Mouse (Mus musculus) limb, embryonic 11.5 days (tissue): ENCODE results near the gene Gm38392. TPM values are rescaled to one million over a fixed set of nuclear protein-coding genes. Genes with fewer than 3 reads are reported as not detected.

ENCODE experiments used
- ATAC-seq: fragments of 200-750 bp; cut with Nextera tagmentation; 2 replicates; pipeline ENCODE4 v1.8.0; 2017; ENCODE audit warnings: low read depth; ENCODE audit not compliant: insufficient number of reproducible peaks, low FRiP score, low TSS enrichment
- DNase-seq: peaks from one replicate; pipeline ENCODE4 v3.0.0-alpha.2; 2015; ENCODE audit warnings: low spot score
- H3K27ac ChIP-seq: fragments of 300-500 bp; sonication (generic); replicated peaks from 2 replicates; pipeline ENCODE4 v1.5.1; 2014; ENCODE audit warnings: low read depth, mild to moderate bottlenecking, low read length
- H3K27me3 ChIP-seq: fragments of 300-500 bp; sonication (generic); 2 replicates; pipeline ENCODE4 v1.6.1; 2014; ENCODE audit warnings: mild to moderate bottlenecking, low read length, mixed read lengths; ENCODE audit not compliant: control insufficient read depth, insufficient read depth
- H3K36me3 ChIP-seq: fragments of 300-500 bp; sonication (generic); 2 replicates; pipeline ENCODE4 v1.6.1; 2014; ENCODE audit warnings: mild to moderate bottlenecking, low read length, moderate library complexity, mixed read lengths; ENCODE audit not compliant: control insufficient read depth, insufficient read depth
- H3K4me1 ChIP-seq: fragments of 300-500 bp; sonication (generic); 2 replicates; pipeline ENCODE4 v1.6.1; 2014; ENCODE audit warnings: low read length, mixed read lengths; ENCODE audit not compliant: control insufficient read depth, insufficient read depth
- H3K4me2 ChIP-seq: fragments of 300-500 bp; sonication (generic); 2 replicates; pipeline ENCODE4 v1.6.1; 2014; ENCODE audit warnings: low read depth, mild to moderate bottlenecking, moderate library complexity; ENCODE audit not compliant: severe bottlenecking
- H3K4me3 ChIP-seq: fragments of 300-500 bp; sonication (generic); 2 replicates; pipeline ENCODE4 v1.5.1; 2014; ENCODE audit warnings: low read depth, low read length
- H3K9ac ChIP-seq: fragments of 300-500 bp; sonication (generic); 2 replicates; pipeline ENCODE4 v1.6.1; 2014; ENCODE audit warnings: mild to moderate bottlenecking, low read length
- H3K9me3 ChIP-seq: fragments of 300-500 bp; sonication (generic); 2 replicates; pipeline ENCODE4 v1.6.1; 2016; ENCODE audit warnings: low read length; ENCODE audit not compliant: control insufficient read depth
- WGBS: fragments of 180-500 bp; shearing (Covaris S2); extraction: QIAGEN DNeasy Blood & Tissue Kit; methylation state at CpG from one replicate; pipeline ENCODE4 v1.1.7; 2014; 5-methylcytosine and 5-hydroxymethylcytosine counted together
- polyA plus RNA-seq: library from polyadenylated mRNA; unstranded; fragments of >200 nt; fragmentation: Nextera tagmentation; extraction: Ambion mirVana; gene quantifications from 2 replicates; pipeline ENCODE4 v1.2.1, GENCODE M21; 2014

Gene Gm38392
- polyA plus RNA-seq, 1 experiment from 2014 or later = 0.59 TPM

DNA sequence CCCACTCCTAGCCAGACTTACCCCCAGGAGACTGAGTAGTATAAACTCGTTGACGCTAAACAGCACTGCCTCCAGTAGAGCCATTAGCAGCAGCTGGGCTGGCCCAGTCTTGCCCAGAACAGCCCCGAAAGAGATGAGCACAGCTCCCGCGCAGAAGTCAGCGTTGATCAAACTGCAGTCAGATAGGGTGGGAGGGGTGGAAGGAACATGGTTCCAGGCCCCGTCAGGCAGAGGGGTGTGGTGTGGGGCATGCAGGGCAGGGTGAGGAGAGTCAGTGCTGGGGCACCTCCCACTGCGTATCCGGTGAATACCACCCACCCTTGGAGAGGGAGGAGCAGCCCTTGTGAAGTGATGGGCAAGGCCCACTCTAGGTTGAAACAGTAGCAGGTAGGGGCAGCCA lies 39.3 kb downstream of the Gm38392 start:
- H3K36me3 ChIP-seq = no peaks in the 10 kb centered on the region
- DNase-seq (no peak), ATAC-seq (no peak)
- H3K9ac ChIP-seq = no peak overlapping the region
- no peak overlapping the region for H3K4me3 ChIP-seq
- 36% methylated on average over 9 of the region's 9 CpGs for WGBS
- H3K4me1 ChIP-seq = no peaks in the 10 kb centered on the region
- no peak overlapping the region for H3K4me2 ChIP-seq
- peaks cover 17% of the 10 kb centered on the region for H3K27me3 ChIP-seq
- no peak overlapping the region for H3K27ac ChIP-seq
- H3K9me3 ChIP-seq = no peaks in the 10 kb centered on the region

DNA sequence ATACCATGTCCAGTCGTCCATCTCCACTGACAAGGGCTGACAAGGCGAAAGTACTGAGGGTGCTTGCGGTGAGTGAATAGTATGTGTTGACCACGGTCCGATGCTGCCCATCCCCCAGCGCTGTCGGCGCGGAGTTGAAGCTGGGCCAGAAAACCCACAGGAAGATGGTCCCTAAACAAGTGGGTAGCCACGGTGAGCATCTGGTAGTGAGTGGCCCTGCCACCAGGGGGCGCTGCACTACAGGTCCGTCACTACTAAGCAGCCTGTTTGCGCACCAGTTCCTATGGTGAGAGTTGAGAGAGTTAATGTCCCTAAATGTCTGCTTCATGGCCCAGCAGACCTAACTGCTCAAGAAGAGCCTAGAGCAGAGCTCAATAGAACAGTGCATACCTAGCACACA lies 41.2 kb downstream of the Gm38392 start:
- ATAC-seq (no peak), DNase-seq (peak; percentile 82)
- Histone ChIP-seq H3K4me3 (no peak overlapping the region), H3K4me1 (peaks cover 3% of the 10 kb centered on the region; the same call in 1 of the 2 replicates), H3K4me2 (no peak overlapping the region), H3K9ac (no peak overlapping the region), H3K36me3 (no peaks in the 10 kb centered on the region), H3K27me3 (peaks cover 33% of the 10 kb centered on the region), H3K27ac (no peak overlapping the region), H3K9me3 (no peaks in the 10 kb centered on the region)
- WGBS = 24% methylated on average over 13 of the region's 13 CpGs

DNA sequence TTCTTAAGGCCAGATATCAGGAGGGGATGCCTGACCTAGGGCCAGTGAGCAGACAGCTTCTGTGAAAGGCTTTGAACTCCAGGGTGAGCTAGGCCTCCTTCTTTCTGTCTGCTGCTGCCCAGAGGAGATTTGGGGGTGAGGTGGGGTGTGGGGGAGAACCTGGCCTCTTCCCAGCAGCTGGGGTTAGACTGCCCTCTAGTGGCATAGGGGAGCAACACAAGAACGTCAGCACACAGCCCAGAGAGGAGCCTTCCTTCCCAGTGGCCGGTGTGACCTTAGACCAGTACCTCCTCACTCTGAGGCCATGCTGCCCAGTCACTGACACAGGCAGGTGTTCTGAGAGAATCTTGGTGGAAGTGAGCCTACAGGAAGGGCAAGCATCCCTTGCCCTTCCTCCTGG lies 42.9 kb downstream of the Gm38392 start:
- no peak overlapping the region for H3K27ac ChIP-seq
- H3K9me3 ChIP-seq = no peaks in the 10 kb centered on the region
- H3K4me3 ChIP-seq = no peak overlapping the region
- WGBS = 3% methylated on average over 2 of the region's 2 CpGs
- H3K27me3 ChIP-seq = peaks cover 50% of the 10 kb centered on the region
- H3K4me2 ChIP-seq = no peak overlapping the region
- peak; percentile 67 for DNase-seq
- H3K9ac ChIP-seq = no peak overlapping the region
- H3K36me3 ChIP-seq = no peaks in the 10 kb centered on the region
- no peak for ATAC-seq
- peaks cover 5% of the 10 kb centered on the region; the same call in 1 of the 2 replicates for H3K4me1 ChIP-seq

DNA sequence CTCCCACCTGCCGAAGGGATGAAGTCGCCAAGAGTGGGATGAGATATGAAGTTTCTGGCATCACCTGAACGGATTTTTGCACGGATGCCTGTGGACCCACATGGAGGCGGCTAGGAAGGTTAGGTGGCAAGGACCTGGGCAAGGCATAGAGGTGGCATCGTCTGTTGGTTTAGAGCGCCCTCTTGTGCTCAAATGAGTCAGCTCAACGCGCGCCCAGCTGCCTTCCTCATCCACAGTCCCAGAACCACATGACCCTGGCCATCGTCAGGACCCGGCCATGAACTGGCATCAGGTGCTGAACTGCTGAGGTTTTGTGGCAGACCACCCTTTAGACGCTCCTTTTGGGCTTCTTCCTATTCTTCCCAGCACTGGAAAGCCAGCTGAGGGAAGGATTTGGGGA lies 44.5 kb downstream of the Gm38392 start:
- Histone ChIP-seq H3K4me1 (peaks cover 5% of the 10 kb centered on the region; the same call in 1 of the 2 replicates), H3K9ac (no peak overlapping the region), H3K4me3 (no peak overlapping the region), H3K27me3 (peaks cover 64% of the 10 kb centered on the region), H3K9me3 (no peaks in the 10 kb centered on the region), H3K27ac (no peak overlapping the region), H3K4me2 (no peak overlapping the region), H3K36me3 (no peaks in the 10 kb centered on the region)
- DNase-seq (peak; percentile 86), ATAC-seq (no peak; the same call in 1 of the 2 replicates)
- WGBS = 2% methylated on average over 13 of the region's 13 CpGs

DNA sequence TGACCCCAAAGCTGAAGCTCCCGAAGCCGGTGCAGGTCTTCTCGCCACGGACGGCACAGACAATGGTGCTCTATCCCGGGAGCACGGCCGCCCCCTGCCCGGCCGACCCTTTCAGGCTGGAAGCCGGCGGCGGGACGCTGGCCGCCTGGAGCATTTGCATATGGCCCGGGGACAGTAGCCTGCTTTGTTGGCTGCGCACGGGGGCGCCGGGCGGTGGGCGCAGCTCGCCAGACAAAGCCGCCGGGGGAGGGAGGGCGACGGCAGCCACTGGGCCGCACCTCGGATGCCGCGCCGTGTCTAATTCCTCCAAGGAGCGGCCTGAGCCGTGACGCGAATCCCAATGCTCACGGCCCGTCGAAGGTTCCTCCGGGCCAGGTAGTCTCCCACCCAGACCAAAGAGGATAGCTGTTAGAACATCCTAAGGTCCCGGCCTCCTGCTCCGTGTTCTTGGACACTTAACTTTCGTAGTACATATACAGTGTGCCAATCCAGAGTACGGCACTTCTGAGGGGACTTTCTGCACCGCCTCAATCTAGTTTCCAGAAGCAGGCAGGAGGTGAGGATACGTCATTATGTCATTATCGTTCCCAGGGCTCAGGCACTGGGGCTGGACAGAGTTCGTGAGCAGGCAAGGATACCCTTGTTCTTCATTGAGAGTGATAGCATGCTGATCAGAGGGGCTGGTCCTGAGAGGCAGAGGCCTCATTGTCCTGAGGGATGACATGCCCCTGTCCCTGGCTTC lies 45.8 kb downstream of the Gm38392 start:
- Histone ChIP-seq H3K27ac (no peak overlapping the region), H3K27me3 (peaks cover 72% of the 10 kb centered on the region), H3K4me3 (peak overlapping the region; percentile 19; the same call in 1 of the 2 replicates), H3K36me3 (no peaks in the 10 kb centered on the region), H3K9ac (no peak overlapping the region), H3K9me3 (no peaks in the 10 kb centered on the region), H3K4me1 (peaks cover 8% of the 10 kb centered on the region; the same call in 1 of the 2 replicates), H3K4me2 (peak overlapping the region; percentile 37; the same call in 1 of the 2 replicates)
- DNase-seq (peak; percentile 38), ATAC-seq (no peak)
- 2% methylated on average over 48 of the region's 48 CpGs for WGBS

DNA sequence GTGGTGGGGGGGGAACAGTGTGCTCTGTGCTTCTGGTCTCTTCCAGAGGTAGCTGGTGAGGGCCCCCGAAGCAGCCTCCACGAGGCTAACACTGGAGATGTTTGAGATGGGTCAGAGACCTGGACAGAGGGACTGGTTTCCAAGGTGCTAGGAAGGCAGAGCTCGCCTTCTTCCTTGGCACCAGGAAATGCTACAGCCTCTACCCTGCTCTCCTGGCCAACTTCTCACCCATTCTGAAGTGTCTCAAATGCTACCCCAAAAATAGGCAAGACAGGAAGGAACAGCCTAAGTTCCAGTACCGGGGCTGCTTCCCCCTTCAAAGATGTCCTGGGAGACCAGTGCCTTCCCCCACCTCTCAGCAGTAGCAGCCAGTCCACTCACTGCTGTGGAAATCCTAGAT lies 47.6 kb downstream of the Gm38392 start:
- Histone ChIP-seq H3K9me3 (no peaks in the 10 kb centered on the region), H3K4me1 (peaks cover 11% of the 10 kb centered on the region; the same call in 1 of the 2 replicates), H3K36me3 (no peaks in the 10 kb centered on the region), H3K27me3 (peaks cover 71% of the 10 kb centered on the region), H3K4me2 (no peak overlapping the region), H3K27ac (no peak overlapping the region), H3K4me3 (no peak overlapping the region), H3K9ac (no peak overlapping the region)
- WGBS = 49% methylated on average over 4 of the region's 4 CpGs
- DNase-seq = no peak
- ATAC-seq = no peak

DNA sequence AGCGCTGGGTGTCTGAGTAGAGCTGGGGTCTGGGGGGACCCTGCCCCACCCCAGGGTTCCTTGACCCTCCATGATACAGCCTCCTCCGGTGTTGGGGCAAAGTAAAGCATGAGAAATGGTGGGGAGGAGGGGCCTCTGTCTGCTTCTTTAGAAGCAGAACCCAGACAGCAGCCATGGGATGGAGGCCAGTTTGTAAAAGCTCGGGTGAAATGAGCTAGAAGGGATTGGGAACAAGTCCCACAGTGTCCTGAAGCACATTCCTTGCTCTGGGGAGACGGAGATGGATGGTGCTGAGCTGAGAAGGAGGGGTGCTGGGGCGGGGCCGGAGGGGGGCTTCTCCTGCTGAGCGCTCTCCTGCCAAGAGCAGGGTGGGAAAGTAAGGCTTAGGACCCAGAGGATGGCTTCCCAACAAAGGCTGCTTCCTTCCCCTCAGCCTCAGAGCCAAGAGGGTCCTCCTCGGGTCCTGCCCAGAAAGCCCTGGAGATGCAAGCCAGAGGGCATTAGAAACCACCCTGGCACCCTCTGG lies 48.1 kb downstream of the Gm38392 start:
- ATAC-seq (no peak), DNase-seq (no peak)
- H3K4me3 ChIP-seq = no peak overlapping the region
- no peaks in the 10 kb centered on the region for H3K36me3 ChIP-seq
- H3K4me2 ChIP-seq = no peak overlapping the region
- peaks cover 71% of the 10 kb centered on the region for H3K27me3 ChIP-seq
- H3K9ac ChIP-seq = no peak overlapping the region
- H3K4me1 ChIP-seq = peaks cover 14% of the 10 kb centered on the region; the same call in 1 of the 2 replicates
- 31% methylated on average over 8 of the region's 8 CpGs for WGBS
- no peaks in the 10 kb centered on the region for H3K9me3 ChIP-seq
- no peak overlapping the region for H3K27ac ChIP-seq

DNA sequence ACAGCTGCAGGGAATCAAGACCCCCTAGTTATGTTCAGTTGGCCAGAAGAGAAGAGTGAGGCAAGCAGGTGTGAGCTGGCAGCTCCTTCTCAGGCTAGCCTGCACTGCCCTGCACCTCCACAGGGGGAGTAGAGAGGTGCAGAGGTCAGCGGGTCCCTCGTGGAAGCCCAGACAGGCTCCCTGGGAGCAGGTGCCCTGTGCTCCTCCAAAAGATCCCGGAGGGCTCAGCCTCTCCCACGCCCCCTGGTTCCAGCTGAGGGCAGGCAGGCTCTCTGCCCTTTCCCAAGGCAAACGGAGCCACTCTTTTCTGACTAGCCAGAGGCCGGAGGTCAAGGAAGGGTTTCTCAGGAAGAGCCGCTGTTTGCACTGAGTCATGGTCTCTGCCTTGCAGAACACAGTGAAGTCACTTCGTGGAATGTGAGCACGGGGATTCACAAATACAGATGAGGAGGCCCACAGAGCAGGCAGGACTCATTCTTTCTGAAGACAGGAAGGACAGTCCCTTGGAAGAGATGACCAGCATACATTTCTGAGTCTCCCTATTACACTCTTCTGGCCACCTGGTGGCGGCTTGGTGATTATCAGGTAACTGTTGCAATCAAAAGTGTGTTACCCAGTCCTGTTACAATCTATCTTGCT lies 49.3 kb downstream of the Gm38392 start:
- H3K4me2 ChIP-seq = no peak overlapping the region
- peaks cover 21% of the 10 kb centered on the region for H3K4me1 ChIP-seq
- peak; percentile 67 for DNase-seq
- H3K9me3 ChIP-seq = no peaks in the 10 kb centered on the region
- no peak for ATAC-seq
- WGBS = 5% methylated on average over 10 of the region's 10 CpGs
- peaks cover 64% of the 10 kb centered on the region for H3K27me3 ChIP-seq
- peak overlapping the region; percentile 22; the same call in 1 of the 2 replicates for H3K9ac ChIP-seq
- H3K36me3 ChIP-seq = no peaks in the 10 kb centered on the region
- no peak overlapping the region for H3K4me3 ChIP-seq
- H3K27ac ChIP-seq = no peak overlapping the region
